Mouse (Mus musculus): ENCODE data around the gene Nepn.

Gene Nepn

DNA sequence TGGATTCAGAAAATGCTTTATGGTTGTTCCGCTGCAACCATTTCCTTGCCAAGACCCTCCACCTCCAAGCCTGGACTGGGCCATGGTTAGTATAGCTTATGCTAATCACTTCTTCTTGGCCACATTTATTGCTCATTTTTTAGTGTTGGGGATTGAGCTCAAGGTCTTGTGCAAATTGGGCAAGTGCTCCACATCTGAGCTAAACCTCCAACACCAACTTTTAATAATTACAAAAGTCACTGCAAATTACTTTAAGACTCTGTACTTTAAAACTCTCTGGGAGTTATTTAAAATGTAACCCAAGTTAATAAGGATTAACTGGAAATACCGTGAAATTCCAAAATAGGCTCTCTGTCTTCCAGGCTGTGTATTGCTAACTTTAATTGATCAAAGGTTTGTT, 18.8 kb downstream of the Nepn start:
- DNase-seq = no peak

GRCm38 (mm10) chr10:52415020-52415419, 26.2 kb downstream of the Nepn start:
- DNase-seq = no peak

DNA sequence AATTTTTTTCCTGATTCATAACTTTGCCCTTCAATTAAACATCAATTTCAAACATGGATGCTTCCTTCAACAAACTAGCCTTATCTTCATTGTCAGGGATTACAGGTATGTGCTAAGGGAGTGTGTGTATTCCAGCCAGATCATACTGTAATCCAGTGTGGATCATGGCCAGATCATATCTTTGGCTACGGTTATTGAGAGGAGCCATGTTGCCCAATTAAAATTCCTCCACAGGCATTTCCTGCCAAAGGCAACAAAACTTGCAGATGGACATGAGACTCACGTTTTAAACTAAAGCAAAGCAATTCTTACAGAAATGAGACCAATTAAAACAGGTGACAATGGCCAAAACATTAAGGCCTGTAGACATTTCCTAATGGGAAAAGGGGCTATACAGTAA, 27.7 kb downstream of the Nepn start:
- DNase-seq = peak; percentile 36

DNA sequence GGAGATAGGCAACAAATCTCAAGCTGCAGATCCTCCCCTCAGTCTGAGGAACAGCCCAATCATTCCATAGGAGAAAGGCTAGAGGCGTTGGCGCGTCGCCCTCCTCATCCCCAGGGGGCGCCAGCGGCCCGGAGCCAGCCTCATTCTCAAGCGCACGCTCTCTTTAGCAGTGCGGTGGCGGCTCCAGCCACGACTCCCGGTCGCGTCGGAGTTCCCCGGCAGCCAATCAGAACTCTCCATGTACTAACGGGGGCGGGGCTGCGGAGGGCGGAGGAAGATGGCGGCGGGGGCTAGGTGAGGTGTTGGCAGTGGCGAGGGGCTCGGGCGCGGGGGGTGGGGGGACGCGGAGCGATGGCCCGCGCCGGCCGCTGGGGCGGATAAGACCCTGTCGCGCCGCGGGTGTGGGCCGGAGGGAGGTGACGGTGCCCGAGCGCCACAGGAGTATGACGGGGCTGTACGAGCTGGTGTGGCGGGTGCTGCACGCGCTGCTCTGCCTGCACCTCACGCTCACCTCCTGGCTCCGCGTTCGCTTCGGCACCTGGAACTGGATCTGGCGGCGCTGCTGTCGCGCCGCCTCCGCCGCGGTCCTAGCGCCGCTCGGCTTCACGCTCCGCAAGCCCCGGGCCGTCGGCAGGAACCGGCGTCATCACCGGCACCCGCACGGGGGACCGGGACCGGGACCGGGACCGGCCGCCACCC, 28.7 kb downstream of the Nepn start, which contains the start of gene Nus1:
Nus1 (plus strand) TSS at position 249 of the 699 bp plus-strand sequence.
- peak; percentile 99 for DNase-seq

GRCm38 (mm10) chr10:52417998-52418860, 29.5 kb downstream of the Nepn start:
- DNase-seq = peak; percentile 35

GRCm38 (mm10) chr10:52418931-52419330, 30.2 kb downstream of the Nepn start:
- DNase-seq = no peak

DNA sequence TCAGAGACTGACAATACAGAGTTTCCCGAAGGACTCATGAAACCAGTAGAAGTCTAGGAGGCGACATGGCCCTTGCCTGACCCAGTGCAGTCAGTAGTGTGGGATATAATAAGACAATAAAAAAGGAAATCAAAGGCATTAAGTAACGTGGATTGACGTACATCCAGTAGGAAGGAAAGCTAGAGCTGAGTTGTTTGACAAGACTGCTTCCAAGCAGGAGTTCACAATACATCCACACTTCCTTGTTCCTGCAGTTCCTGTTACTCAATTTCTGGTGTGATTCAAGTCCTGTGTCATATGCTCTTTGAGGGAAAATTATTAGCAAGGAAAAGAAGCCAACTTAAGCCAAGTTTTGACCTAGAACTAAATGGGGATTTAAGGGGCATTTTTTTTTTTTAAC, 30.6 kb downstream of the Nepn start:
- DNase-seq = no peak

DNA sequence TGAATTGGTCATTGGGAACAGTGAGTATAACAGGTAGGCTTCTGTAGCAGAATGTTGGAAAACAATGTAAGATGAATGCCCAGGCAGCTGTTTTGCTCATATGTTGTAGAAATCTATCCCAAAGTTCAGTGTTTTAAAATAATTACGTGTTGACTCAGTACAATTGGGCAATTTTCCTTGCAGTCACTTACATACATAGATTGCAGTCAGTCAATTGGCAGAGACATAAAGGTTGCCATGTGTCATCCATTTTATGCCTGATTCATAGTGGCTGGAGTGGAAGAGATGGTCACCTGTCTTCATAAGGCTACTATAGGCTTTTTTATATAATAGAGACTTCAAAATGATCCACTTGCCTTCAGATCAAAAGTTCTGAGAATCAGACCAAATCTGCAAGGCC, 31.8 kb downstream of the Nepn start:
- no peak for DNase-seq

- DNase-seq = no peak
Observed at GRCm38 (mm10) chr10:52421716-52422115, 32.9 kb downstream of the Nepn start.

GRCm38 (mm10) chr10:52423097-52423496, 34.3 kb downstream of the Nepn start:
- DNase-seq = no peak

- no peak for DNase-seq
Observed at GRCm38 (mm10) chr10:52426314-52426980, 37.7 kb downstream of the Nepn start.

GRCm38 (mm10) chr10:52427634-52428415, 39.1 kb downstream of the Nepn start:
- no peak for DNase-seq

- no peak for DNase-seq
Observed at GRCm38 (mm10) chr10:52430953-52431352, 42.2 kb downstream of the Nepn start.

DNA sequence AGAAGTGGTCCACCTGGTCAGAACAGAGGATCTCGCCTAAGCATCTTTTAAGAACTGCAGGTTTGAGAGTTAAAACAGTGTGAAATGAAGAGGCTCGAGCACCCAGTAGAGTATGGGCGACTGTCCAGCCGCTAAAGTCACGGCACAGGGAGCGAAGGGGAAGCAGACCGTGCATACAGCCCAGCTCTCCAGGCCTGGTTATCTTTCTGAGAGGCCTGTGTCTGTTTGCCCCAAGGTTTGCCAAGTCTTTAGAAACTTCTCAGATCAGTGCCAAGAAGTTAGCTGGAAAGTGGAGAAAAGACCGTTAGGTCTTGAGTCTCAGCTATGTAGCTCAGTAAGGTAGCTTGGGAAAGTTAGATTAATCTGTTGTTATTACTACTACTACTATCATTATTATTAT, 46.1 kb downstream of the Nepn start:
- DNase-seq = no peak

Measured in cerebellum, adult 9-10 months (tissue).